Mouse (Mus musculus) midbrain, embryonic 14.5 days (tissue): ENCODE measurements around the gene Lamtor3. TPM values are rescaled to one million over a fixed set of nuclear protein-coding genes. Genes with fewer than 3 reads are reported as not detected.
A peak's percentile ranks its signal among the peaks of the same experiment; 100 is the strongest.

Experiments used
- ATAC-seq: fragments of 200-750 bp; cut with Nextera tagmentation; 2 replicates; pipeline ENCODE4 v1.8.0; 2017; ENCODE audit warnings: moderate number of reproducible peaks, moderate library complexity; ENCODE audit not compliant: low FRiP score, low TSS enrichment
- DNase-seq: peaks from one replicate; pipeline ENCODE4 v3.0.0-alpha.2; 2015
- H3K27ac ChIP-seq: fragments of 300-500 bp; sonication (generic); replicated peaks from 2 replicates; pipeline ENCODE4 v1.5.1; 2014; ENCODE audit warnings: mild to moderate bottlenecking, low read depth, low read length, moderate library complexity
- H3K27me3 ChIP-seq: fragments of 300-500 bp; sonication (generic); 2 replicates; pipeline ENCODE4 v1.6.1; 2014; ENCODE audit warnings: low read length, control low read depth, mixed read lengths; ENCODE audit not compliant: control insufficient read depth, insufficient read depth
- H3K36me3 ChIP-seq: fragments of 300-500 bp; sonication (generic); 2 replicates; pipeline ENCODE4 v1.6.1; 2014; ENCODE audit warnings: low read length, control low read depth; ENCODE audit not compliant: control insufficient read depth, insufficient read depth
- H3K4me1 ChIP-seq: fragments of 300-500 bp; sonication (generic); 2 replicates; pipeline ENCODE4 v1.6.1; 2014; ENCODE audit warnings: mild to moderate bottlenecking, antibody characterized with exemption, low read length, control low read depth; ENCODE audit not compliant: control insufficient read depth, insufficient read depth
- H3K4me2 ChIP-seq: fragments of 300-500 bp; sonication (generic); 2 replicates; pipeline ENCODE4 v1.6.1; 2014; ENCODE audit warnings: mild to moderate bottlenecking, low read length, moderate library complexity
- H3K4me3 ChIP-seq: fragments of 300-500 bp; sonication (generic); replicated peaks from 2 replicates; pipeline ENCODE4 v1.5.1; 2014; ENCODE audit warnings: low read depth, low read length
- H3K9ac ChIP-seq: fragments of 300-500 bp; sonication (generic); replicated peaks from 2 replicates; pipeline ENCODE4 v1.6.1; 2014; ENCODE audit warnings: mild to moderate bottlenecking, low read length, moderate library complexity
- H3K9me3 ChIP-seq: fragments of 300-500 bp; sonication (generic); 2 replicates; pipeline ENCODE4 v1.6.1; 2016; ENCODE audit warnings: low read length, control low read depth, mixed read lengths; ENCODE audit not compliant: control insufficient read depth
- WGBS: fragments of 180-500 bp; shearing (Covaris S2); extraction: QIAGEN DNeasy Blood & Tissue Kit; methylation state at CpG from one replicate; pipeline ENCODE4 v1.1.7; 2014; 5-methylcytosine and 5-hydroxymethylcytosine counted together
- polyA plus RNA-seq: library from polyadenylated mRNA; unstranded; fragments of >200 nt; fragmentation: Nextera tagmentation; extraction: Ambion mirVana; gene quantifications from 2 replicates; pipeline ENCODE4 v1.2.1, GENCODE M21; 2014

The Lamtor3 gene
- polyA plus RNA-seq, 1 experiment from 2014 or later: 130 TPM

- 90% methylated on average over 8 of the region's 8 CpGs for WGBS
- Histone ChIP-seq H3K36me3 (no peaks in the 10 kb centered on the region), H3K27ac (no peak overlapping the region), H3K4me1 (peaks cover 9% of the 10 kb centered on the region), H3K9me3 (no peaks in the 10 kb centered on the region), H3K27me3 (no peaks in the 10 kb centered on the region), H3K4me2 (no peak overlapping the region), H3K9ac (no peak overlapping the region), H3K4me3 (no peak overlapping the region)
- DNase-seq: no peak
- ATAC-seq: no peak
Measured at GRCm38 (mm10) chr3:137974306-137974705, 56.0 kb downstream of the Lamtor3 start.

GRCm38 (mm10) chr3:137975435-137975834 is 57.1 kb downstream of the Lamtor3 start:
- Histone ChIP-seq H3K4me2 (no peak overlapping the region), H3K9ac (no peak overlapping the region), H3K27me3 (no peaks in the 10 kb centered on the region), H3K36me3 (no peaks in the 10 kb centered on the region), H3K4me1 (peaks cover 9% of the 10 kb centered on the region), H3K4me3 (no peak overlapping the region), H3K9me3 (no peaks in the 10 kb centered on the region), H3K27ac (no peak overlapping the region)
- no peak for DNase-seq
- no peak for ATAC-seq
- 77% methylated on average over 7 of the region's 7 CpGs for WGBS

GRCm38 (mm10) chr3:137975856-137976423 is 57.6 kb downstream of the Lamtor3 start:
- Histone ChIP-seq H3K4me3 (no peak overlapping the region), H3K27me3 (no peaks in the 10 kb centered on the region), H3K4me2 (no peak overlapping the region), H3K9ac (no peak overlapping the region), H3K4me1 (peaks cover 9% of the 10 kb centered on the region), H3K9me3 (no peaks in the 10 kb centered on the region), H3K36me3 (no peaks in the 10 kb centered on the region), H3K27ac (no peak overlapping the region)
- DNase-seq (no peak), ATAC-seq (no peak)
- WGBS: 88% methylated on average over 17 of the region's 17 CpGs

GRCm38 (mm10) chr3:137976943-137977628 is 58.8 kb downstream of the Lamtor3 start:
- Histone ChIP-seq H3K9ac (no peak overlapping the region), H3K27ac (peak overlapping the region; percentile 38; the same call in 1 of the 2 replicates), H3K9me3 (no peaks in the 10 kb centered on the region), H3K4me1 (peaks cover 9% of the 10 kb centered on the region), H3K4me3 (no peak overlapping the region), H3K4me2 (no peak overlapping the region), H3K27me3 (no peaks in the 10 kb centered on the region), H3K36me3 (no peaks in the 10 kb centered on the region)
- DNase-seq (peak; percentile 80), ATAC-seq (peak; percentile 53; the same call in 1 of the 2 replicates)
- 12% methylated on average over 9 of the region's 9 CpGs for WGBS

GRCm38 (mm10) chr3:137977629-137978041 is 59.3 kb downstream of the Lamtor3 start:
- no peaks in the 10 kb centered on the region for H3K36me3 ChIP-seq
- H3K9me3 ChIP-seq: no peaks in the 10 kb centered on the region
- H3K27ac ChIP-seq: peak overlapping the region; percentile 38; the same call in 1 of the 2 replicates
- peaks cover 9% of the 10 kb centered on the region for H3K4me1 ChIP-seq
- no peak overlapping the region for H3K9ac ChIP-seq
- H3K4me2 ChIP-seq: no peak overlapping the region
- DNase-seq (no peak), ATAC-seq (no peak; the same call in 1 of the 2 replicates)
- WGBS: 21% methylated on average over 6 of the region's 6 CpGs
- no peaks in the 10 kb centered on the region for H3K27me3 ChIP-seq
- H3K4me3 ChIP-seq: no peak overlapping the region

GRCm38 (mm10) chr3:137978233-137978632 is 59.9 kb downstream of the Lamtor3 start:
- WGBS: 45% methylated on average over 5 of the region's 5 CpGs

More at GRCm38 (mm10) chr3:137978233-137978632, 59.9 kb downstream of the Lamtor3 start:
- no peaks in the 10 kb centered on the region for H3K27me3 ChIP-seq
- H3K4me2 ChIP-seq: no peak overlapping the region
- DNase-seq (no peak), ATAC-seq (no peak)
- no peak overlapping the region for H3K27ac ChIP-seq
- no peaks in the 10 kb centered on the region for H3K36me3 ChIP-seq
- H3K4me1 ChIP-seq: peaks cover 9% of the 10 kb centered on the region
- H3K9me3 ChIP-seq: no peaks in the 10 kb centered on the region
- H3K4me3 ChIP-seq: no peak overlapping the region
- H3K9ac ChIP-seq: no peak overlapping the region

Other genes with a start within 250 kb of the Lamtor3 start
- gene Gm21962, start 247.0 kb upstream of the Lamtor3 start, polyA plus RNA-seq: not detected in 2 replicates
- gene H2afz, start 54.0 kb upstream of the Lamtor3 start, polyA plus RNA-seq: 916 and 1,070 TPM in 2 replicates
- 14.0 and 15.8 TPM in 2 replicates for gene Dnajb14, start 50.8 kb upstream of the Lamtor3 start, polyA plus RNA-seq
- gene Dapp1, start 63.0 kb downstream of the Lamtor3 start, polyA plus RNA-seq: 1.0 and 1.2 TPM in 2 replicates
- gene 1110002E22Rik, start 146.5 kb downstream of the Lamtor3 start, polyA plus RNA-seq: 0.12 and 0.18 TPM in 2 replicates
- not detected in 2 replicates for gene Gm5105, start 148.9 kb downstream of the Lamtor3 start, polyA plus RNA-seq
- 7.6 and 10.1 TPM in 2 replicates for gene Trmt10a, start 224.9 kb downstream of the Lamtor3 start, polyA plus RNA-seq
- gene Mttp, start 226.5 kb downstream of the Lamtor3 start, polyA plus RNA-seq: 6.6 and 7.0 TPM in 2 replicates